Mouse (Mus musculus): ENCODE results near the gene Blcap. TPM values are rescaled to one million over a fixed set of nuclear protein-coding genes. Genes with fewer than 3 reads are reported as not detected.

Gene Blcap
- total RNA-seq, 2 experiments from 2014 or later: 87.1 to 101 TPM

GRCm38 (mm10) chr2:157561165-157561836, 9.8 kb downstream of the Blcap start:
- peak; percentile 65 to 66 for DNase-seq (ENCODE audit: low spot score in 2 of 2)

DNA sequence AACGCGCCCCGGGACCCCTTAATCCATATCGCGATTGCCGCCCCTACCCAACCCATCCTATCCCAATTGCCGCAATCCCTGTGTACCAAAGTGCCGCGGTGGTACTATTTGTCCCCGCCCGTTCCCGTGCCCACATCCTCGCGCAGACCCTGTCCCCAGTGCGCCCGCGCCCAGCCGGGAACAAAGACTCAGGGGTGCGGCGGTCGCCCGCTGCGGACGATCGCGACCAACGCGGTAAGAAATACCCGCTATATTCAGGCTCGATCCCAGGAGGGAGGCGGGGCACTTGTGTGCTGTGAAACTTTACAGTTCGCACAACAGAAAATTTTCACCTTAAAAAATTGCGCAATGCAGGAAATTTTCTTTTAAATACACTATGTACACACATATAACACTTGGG, 10.8 kb downstream of the Blcap start:
- DNase-seq (ENCODE audit: low spot score in 2 of 2): no peak

DNA sequence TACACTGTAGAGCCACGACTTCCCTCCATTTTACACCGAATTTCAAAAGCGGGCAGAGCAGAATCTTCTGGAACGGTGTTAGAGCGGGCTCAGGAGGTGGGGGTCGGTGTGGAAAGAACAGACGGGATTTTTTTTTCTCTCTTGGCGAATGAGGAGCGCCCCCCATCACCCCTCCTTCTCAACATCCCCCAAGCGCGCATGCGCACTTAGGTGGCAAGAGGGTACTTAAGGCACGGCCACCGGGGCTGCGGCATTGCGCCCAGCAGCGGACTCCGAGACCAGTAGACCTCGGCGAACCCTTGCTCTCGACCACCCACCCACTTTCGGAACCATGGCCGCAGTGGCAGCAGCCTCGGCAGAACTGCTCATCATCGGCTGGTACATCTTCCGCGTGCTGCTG, 11.2 kb downstream of the Blcap start, which contains the start of gene Nnat:
Gene Nnat, plus strand, starts transcription at position 221 of the 400 bp plus-strand sequence.
- no peak for DNase-seq (ENCODE audit: low spot score in 2 of 2)

DNA sequence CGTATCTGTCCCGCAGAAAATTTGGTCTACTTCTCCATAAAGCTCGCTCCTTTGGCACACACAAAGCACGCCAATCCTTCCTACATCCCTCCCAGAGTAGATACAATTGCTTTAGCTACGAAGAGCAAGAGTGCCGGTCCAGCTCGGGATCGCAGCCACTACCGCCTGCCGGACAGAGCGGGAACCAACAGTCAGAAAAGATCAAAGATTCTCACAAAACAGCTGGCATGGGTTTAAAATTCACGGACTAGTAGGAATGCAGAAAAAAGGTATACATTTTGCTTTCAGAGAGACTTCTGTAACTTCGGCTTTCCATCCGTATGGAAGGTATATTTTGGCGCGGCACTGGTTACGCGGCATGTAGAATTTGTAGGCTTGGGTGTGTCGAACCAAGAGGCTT, 11.6 kb downstream of the Blcap start:
- DNase-seq (ENCODE audit: low spot score in 2 of 2): no peak

DNA sequence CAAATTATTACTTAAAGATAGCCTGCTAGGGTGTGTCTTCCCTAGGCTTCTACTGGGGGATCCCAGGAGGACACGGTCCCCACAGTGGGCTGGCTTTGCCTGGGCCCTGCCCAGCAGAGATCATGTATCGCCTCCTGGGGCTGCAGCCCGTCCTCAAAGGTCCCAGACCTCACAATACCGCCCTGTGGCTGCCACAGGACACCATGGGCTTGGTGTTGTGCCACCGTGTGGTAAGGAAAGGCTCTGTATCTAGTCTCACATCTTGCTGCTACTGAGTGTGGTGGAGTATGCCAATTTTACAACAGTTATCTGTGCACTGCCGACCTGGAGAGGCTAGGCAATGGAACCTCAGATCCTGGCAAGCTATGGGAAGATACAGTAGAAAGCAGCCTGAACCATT, 12.6 kb downstream of the Blcap start:
- DNase-seq (ENCODE audit: low spot score in 2 of 2): no peak

DNA sequence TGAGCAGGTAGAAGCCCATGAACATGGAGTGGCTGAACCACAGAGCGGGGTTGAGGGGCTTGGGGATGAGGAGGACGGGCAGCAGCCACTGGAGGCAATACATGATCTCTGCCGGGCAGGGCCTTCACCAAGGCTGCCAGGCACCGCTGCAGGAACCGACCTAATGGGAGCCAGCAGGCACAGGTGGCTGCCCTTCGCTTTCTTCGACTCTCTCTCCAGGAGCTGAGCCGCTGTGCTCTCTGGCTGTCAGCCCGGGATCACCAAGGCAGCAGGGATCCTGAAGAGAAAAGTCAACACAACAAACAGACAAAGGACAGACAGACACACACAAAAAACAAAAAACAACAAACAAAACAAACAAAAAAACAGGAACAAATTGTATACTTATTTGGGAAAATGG, 13.0 kb downstream of the Blcap start:
- DNase-seq (ENCODE audit: low spot score in 2 of 2): no peak

- no peak for DNase-seq (ENCODE audit: low spot score in 2 of 2)
Observed at GRCm38 (mm10) chr2:157556074-157556698, 14.9 kb downstream of the Blcap start.

GRCm38 (mm10) chr2:157552158-157552886, 18.8 kb downstream of the Blcap start:
- DNase-seq (ENCODE audit: low spot score in 2 of 2): no peak

DNA sequence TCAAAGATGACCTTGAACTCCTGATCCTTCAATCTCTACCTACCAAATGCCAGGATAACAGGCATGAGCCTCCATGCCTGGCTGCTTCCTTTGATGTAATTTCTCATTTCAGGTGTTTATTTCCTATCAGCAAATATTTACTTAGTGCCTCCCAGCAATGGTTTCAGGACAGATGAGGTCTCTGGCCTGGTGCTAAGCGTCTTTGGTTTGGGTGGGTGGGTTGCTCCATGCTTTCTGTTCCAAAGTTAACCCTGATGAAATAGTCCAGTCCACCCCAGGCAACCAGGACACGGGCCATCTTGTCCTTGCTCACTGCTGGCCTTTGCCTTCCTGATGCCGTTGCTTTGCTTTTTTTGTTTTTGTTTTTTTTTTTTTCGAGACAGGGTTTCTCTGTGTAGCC, 20.8 kb downstream of the Blcap start:
- no peak for DNase-seq (ENCODE audit: low spot score in 2 of 2)

- DNase-seq (ENCODE audit: low spot score in 2 of 2): no peak
Observed at GRCm38 (mm10) chr2:157546686-157547085, 24.4 kb downstream of the Blcap start.

- no peak for DNase-seq (ENCODE audit: low spot score in 2 of 2)
Observed at GRCm38 (mm10) chr2:157544333-157544888, 26.7 kb downstream of the Blcap start.

DNA sequence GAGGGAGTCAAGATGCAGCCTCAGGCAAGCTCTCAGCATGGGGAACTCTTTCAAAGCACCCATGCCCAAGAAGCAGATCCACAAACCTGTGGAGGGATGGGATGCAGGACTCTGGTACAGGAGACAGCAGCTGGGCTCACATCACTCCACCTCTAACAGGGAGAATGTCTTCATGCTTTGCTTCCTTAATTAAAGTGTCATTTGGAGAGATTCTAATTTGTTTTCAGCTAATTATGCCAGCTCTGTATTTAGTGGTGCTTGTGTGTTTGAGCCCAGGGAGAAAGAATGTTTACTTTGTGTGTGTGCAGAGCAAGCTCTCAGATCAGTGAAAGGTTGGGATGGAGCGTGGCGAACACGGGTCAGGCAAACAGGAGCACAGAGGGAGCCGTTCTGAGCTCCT, 28.7 kb downstream of the Blcap start:
- DNase-seq (ENCODE audit: low spot score in 2 of 2): no peak

GRCm38 (mm10) chr2:157541631-157542030, 29.4 kb downstream of the Blcap start:
- DNase-seq (ENCODE audit: low spot score in 2 of 2): no peak

GRCm38 (mm10) chr2:157540953-157541569, 30.0 kb downstream of the Blcap start:
- no peak for DNase-seq (ENCODE audit: low spot score in 2 of 2)

GRCm38 (mm10) chr2:157540073-157540952, 30.8 kb downstream of the Blcap start:
- DNase-seq (ENCODE audit: low spot score in 2 of 2): no peak

DNA sequence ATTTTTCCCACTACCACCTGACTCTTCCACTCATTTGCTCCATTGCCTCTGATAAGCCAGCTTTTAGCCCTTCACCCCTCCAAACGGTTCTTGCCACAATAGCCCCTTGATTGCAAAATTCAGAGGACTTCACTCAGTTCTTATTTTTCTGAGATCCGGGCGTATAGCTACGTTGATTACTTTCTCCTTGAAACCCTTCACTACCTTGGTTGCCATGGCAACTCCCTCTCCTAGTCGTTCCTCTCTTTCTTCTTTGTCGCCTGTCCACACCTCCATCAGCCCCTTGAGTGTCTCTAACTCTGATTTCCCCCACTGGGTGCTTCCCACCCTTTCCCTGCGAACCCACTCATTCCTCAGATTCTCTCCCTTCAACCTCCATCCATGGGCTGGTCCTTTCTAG, 34.0 kb downstream of the Blcap start:
- DNase-seq (ENCODE audit: low spot score in 2 of 2): no peak

DNA sequence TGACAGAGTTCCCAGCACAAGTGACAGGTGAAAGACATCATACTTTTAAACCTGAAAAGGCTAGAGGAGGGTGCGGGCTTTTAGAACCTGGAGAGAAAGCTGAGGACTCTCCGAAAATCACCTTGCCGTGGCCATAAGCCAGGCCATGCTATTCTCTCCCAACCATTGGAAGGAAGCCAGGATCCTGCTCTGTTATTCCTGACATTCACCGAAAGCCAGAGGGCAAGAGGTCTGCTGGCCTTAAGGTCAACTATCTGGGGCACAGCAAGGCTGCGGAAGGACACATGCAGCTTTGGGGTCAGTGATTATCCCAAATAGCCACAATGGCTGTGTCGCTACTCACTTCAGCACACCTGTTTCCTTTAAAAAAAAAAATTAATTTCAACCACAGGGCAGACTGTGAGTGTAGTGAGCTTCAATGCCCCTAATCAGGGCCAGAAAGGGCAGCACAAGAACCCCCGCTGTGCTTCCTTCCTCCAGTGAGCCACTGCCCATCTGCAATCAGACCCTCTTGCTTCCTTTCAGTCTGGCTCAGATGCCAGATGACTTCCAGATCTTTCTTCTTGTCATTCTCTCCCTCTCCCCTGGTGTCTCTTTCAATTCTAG, 34.5 kb downstream of the Blcap start:
- no peak for DNase-seq (ENCODE audit: low spot score in 2 of 2)

DNA sequence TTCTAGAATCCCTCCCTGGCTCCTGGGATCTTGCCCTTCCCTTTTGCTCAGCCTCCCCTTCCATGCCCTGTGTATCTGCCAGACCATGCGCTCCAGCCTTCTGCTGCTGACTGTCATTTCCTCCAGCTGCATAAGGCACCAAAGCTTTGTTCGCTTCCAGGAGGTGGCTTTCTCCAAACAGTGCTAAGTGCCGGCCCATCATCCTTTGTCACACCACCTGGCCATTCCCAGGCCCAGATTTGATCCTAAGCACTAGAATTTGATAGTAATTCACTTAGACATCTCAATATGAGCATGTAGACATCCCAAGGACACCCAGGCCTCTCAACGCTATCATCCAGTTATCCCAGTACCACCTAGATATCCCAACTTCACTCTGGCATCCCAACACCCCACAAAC, 36.9 kb downstream of the Blcap start:
- no peak for DNase-seq (ENCODE audit: low spot score in 2 of 2)

DNA sequence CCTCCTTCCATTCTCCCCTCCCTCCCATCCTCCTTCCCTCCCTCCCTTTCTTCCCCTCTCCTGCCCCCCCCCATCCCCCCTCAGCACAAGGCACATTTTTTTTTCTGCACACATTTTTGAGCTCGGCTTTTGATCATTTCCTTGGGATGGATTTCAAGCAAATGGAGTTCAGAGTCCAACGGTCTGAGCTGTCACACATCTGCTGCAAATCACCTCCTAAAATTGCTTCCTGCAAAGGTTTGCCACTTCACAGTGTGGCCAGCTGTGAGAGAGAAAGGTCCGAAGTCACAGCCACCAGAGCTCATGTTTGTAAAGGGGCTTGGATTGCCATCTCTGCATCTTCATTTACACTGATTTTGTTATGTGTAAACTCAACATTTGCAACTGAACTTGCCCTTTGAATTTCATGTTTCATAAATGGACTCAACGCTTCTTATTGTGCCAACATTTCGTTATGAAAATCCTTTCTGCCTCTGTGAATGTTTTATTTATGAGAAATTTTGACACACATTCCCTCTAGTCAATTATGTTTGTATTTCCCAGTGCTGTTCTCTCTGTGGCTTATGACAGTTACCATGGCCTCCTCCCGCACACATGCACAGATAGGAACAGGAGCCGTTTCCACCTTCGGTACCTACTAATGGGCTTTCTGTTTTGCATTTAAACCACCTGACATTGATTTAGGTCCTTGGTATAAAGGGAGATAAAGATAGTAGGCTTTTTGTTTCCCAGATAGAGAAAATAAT, 39.2 kb downstream of the Blcap start:
- DNase-seq (ENCODE audit: low spot score in 2 of 2): no peak
